In genomic region chr7:118996137-118996837, GRCm38 (mm10) we compare ENCODE assay signal across 8 mouse cellular contexts. TPM values are rescaled to one million over a fixed set of nuclear protein-coding genes. Genes with fewer than 3 reads are reported as not detected.
DNase-seq lines count a peak whose midpoint lies in the region; ATAC-seq lines count a peak whose summit lies in the region.

No protein-coding gene starts in this region.

- peak; percentile 49 for ATAC-seq in hindbrain, embryonic 16.5 days
- ATAC-seq in megakaryocyte, adult 5-6 weeks (ENCODE audit: poor library complexity, severe bottlenecking), result peak; percentile 74

- H3K27ac ChIP-seq in hindbrain, embryonic 16.5 days (ENCODE audit: low read depth, low read length), result no peak overlapping the region

- H3K4me3 ChIP-seq in hindbrain, embryonic 16.5 days (ENCODE audit: low read length), result peak overlapping the region; percentile 64

- DNase-seq in R1 (ENCODE audit: low read depth, low spot score), result peak; percentile 87
- DNase-seq in cerebellum, postnatal 14 days, result peak; percentile 94 to 95
- DNase-seq in gastrocnemius, adult 18-20 months (ENCODE audit: low spot score), result peak; percentile 86
- peak; percentile 82 for DNase-seq in left cerebral cortex, adult 11 months (ENCODE audit: low spot score)
- peak; percentile 81 for DNase-seq in right cerebral cortex, adult 18-20 months
- peak; percentile 49 for DNase-seq in urinary bladder, adult 2 months (ENCODE audit: low spot score)

- no peaks in the 10 kb centered on the region for H3K36me3 ChIP-seq in hindbrain, embryonic 16.5 days (ENCODE audit: control insufficient read depth, insufficient read depth, low read length)

- peaks cover 42% of the 10 kb centered on the region for H3K4me1 ChIP-seq in hindbrain, embryonic 16.5 days (ENCODE audit: control insufficient read depth, insufficient read depth, low read depth, low read length)

- no peaks in the 10 kb centered on the region for H3K27me3 ChIP-seq in hindbrain, embryonic 16.5 days (replicated peaks; ENCODE audit: control insufficient read depth, insufficient read depth, low read length)

- H3K4me2 ChIP-seq in hindbrain, embryonic 16.5 days (ENCODE audit: low read length), result peak overlapping the region; percentile 89

- no peak overlapping the region for H3K9ac ChIP-seq in hindbrain, embryonic 16.5 days (ENCODE audit: low read depth, low read length)

- no peaks in the 10 kb centered on the region for H3K9me3 ChIP-seq in hindbrain, embryonic 16.5 days (ENCODE audit: control insufficient read depth, low read length)

- 8% methylated on average over 13 of the region's 13 CpGs for WGBS in hindbrain, embryonic 16.5 days

RNA-seq across cellular contexts. Expression of gene Gprc5b, which starts 1.3 kb away (rescaled TPM):
- total RNA-seq in gastrocnemius, adult 18-20 months (2021), result 10 to 100 TPM; 12.4 to 21.7 TPM
- polyA plus RNA-seq in hindbrain, embryonic 16.5 days (2015; fragmentation: Nextera tagmentation; extraction: Ambion mirVana), result 7.3 and 8.4 TPM in 2 replicates
- total RNA-seq in megakaryocyte, adult 5-6 weeks (2015), result 0.04 and 0.32 TPM in 2 replicates
- total RNA-seq in megakaryocyte, adult 5-6 weeks (2017), result 0.12 TPM in 1 of 2 replicates, not detected in the other
- polyA plus RNA-seq in urinary bladder, adult 2 months (2012; rRNA removed), result 20.9 and 23.1 TPM in 2 replicates

Comparison
In these comparisons a context has a peak if more than half of its experiments do, and no peak if none do; other contexts are left out.
1. RNA of gene Gprc5b, which starts 1.3 kb away (total RNA-seq): 12.4 to 21.7 TPM in gastrocnemius, adult 18-20 months; 0.04 to 0.32 TPM in megakaryocyte, adult 5-6 weeks; every median in the first group is over 10 times any median in the second.
2. Peak in every context shown above with its lines, with median percentiles within 50 percentile points of each other: DNase-seq.